Mouse (Mus musculus) myocyte (in vitro differentiated cells): Measurements from ENCODE around the gene Grem2.

Source experiments
- CEBPB ChIP-seq: IDR thresholded peaks from 2 replicates; pipeline ENCODE4 v1.6.1; 2011; ENCODE audit warnings: mild to moderate bottlenecking, moderate library complexity; ENCODE audit not compliant: poor library complexity, insufficient read depth, severe bottlenecking
- E2F4 ChIP-seq: IDR thresholded peaks from one replicate; pipeline ENCODE4 v1.6.1; 2011; ENCODE audit warnings: mild to moderate bottlenecking, control low read depth, moderate library complexity; ENCODE audit not compliant: insufficient read depth
- MAX ChIP-seq: IDR thresholded peaks from one replicate; pipeline ENCODE4 v1.6.1; 2011; ENCODE audit warnings: low read depth, mild to moderate bottlenecking, control low read depth
- MYOG ChIP-seq, 3 experiments: IDR thresholded peaks; one replicate each; pipeline ENCODE4 v1.6.1; 2011; ENCODE audit warnings: control low read depth in 2 of 3, low read depth in 2 of 3, mild to moderate bottlenecking in 2 of 3; ENCODE audit not compliant: insufficient read length in 2 of 3, control insufficient read depth in 1 of 3, insufficient read depth in 1 of 3
- POLR2A ChIP-seq: IDR thresholded peaks from one replicate; pipeline ENCODE4 v1.6.1; 2011; ENCODE audit warnings: low read depth, mild to moderate bottlenecking, control low read depth, moderate library complexity; ENCODE audit not compliant: insufficient read length
- POLR2AphosphoS2 ChIP-seq: IDR thresholded peaks from one replicate; pipeline ENCODE4 v1.6.1; 2011; ENCODE audit warnings: low read depth, control low read depth; ENCODE audit not compliant: insufficient read length
- TCF12 ChIP-seq: IDR thresholded peaks from one replicate; pipeline ENCODE4 v1.6.1; 2011; ENCODE audit warnings: mild to moderate bottlenecking, control low read depth; ENCODE audit not compliant: poor library complexity, insufficient read depth, severe bottlenecking

DNA sequence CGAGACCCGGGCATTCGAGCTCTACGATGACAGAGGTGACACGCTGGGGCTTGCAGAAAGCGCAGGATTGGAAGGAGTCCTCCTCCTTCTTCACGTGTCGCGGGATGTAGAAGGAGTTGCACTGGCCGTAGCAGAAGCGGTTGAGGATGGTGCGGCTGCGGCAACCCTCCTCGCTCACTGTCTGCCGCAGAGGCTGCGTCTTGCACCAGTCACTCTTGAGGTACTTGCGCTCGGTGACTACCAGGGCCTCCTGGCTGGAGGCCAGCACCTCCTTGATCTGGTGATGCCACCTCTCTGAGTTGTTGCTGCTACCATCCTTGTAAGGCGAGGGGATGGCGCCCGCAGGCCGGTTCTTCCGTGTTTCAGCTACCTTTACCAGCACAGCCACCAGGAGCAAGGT, 84.8 kb downstream of the Grem2 start:
- TF ChIP-seq MAX (no peak), POLR2A (no peak), CEBPB (no peak), MYOG (IDR thresholded peaks at IDR 0.05; ENCODE audit: control insufficient read depth in 1 of 3, insufficient read depth in 1 of 3, insufficient read length in 2 of 3, low read depth in 2 of 3) (no peak), POLR2AphosphoS2 (no peak), TCF12 (no peak), E2F4 (no peak)
